Mouse (Mus musculus) gastrocnemius, adult 18-20 months (tissue): ENCODE results near the gene Ccdc103. TPM values are rescaled to one million over a fixed set of nuclear protein-coding genes. Genes with fewer than 3 reads are reported as not detected.

ENCODE experiments used
- DNase-seq: peaks from one replicate; pipeline ENCODE4 v3.0.0; 2021; ENCODE audit warnings: low spot score
- total RNA-seq, 2 experiments: library from RNA; stranded (reverse); gene quantifications; 2 replicates each; pipeline ENCODE4 v1.2.3; 2021

The Ccdc103 gene
- total RNA-seq, 2 experiments from 2014 or later = not detected

- DNase-seq = no peak
These were observed 9.1 kb downstream of the Ccdc103 start for GRCm38 (mm10) chr11:102890096-102890495.

- DNase-seq = peak; percentile 64
These were observed 12.1 kb downstream of the Ccdc103 start for GRCm38 (mm10) chr11:102893015-102893651.

GRCm38 (mm10) chr11:102894716-102895115, 13.7 kb downstream of the Ccdc103 start:
- no peak for DNase-seq

- DNase-seq = no peak
These were observed 14.8 kb downstream of the Ccdc103 start for GRCm38 (mm10) chr11:102895779-102896178.

- no peak for DNase-seq
These were observed 15.6 kb downstream of the Ccdc103 start for GRCm38 (mm10) chr11:102896641-102897040.

GRCm38 (mm10) chr11:102898408-102898807, 17.4 kb downstream of the Ccdc103 start:
- no peak for DNase-seq

- DNase-seq = peak; percentile 79
These were observed 19.8 kb downstream of the Ccdc103 start, which contains the start of gene Gfap for GRCm38 (mm10) chr11:102900763-102901162. Gfap (minus strand) TSS chr11:102900912.

- no peak for DNase-seq
These were observed 20.2 kb downstream of the Ccdc103 start for GRCm38 (mm10) chr11:102901199-102901598.

GRCm38 (mm10) chr11:102902107-102902506, 21.1 kb downstream of the Ccdc103 start:
- DNase-seq = no peak

GRCm38 (mm10) chr11:102903654-102904053, 22.6 kb downstream of the Ccdc103 start:
- DNase-seq = no peak

GRCm38 (mm10) chr11:102911376-102911775, 30.4 kb downstream of the Ccdc103 start:
- DNase-seq = no peak

GRCm38 (mm10) chr11:102915380-102915779, 34.4 kb downstream of the Ccdc103 start:
- no peak for DNase-seq

- DNase-seq = no peak
These were observed 37.1 kb downstream of the Ccdc103 start for GRCm38 (mm10) chr11:102918077-102918476.

GRCm38 (mm10) chr11:102921491-102921890, 40.5 kb downstream of the Ccdc103 start:
- no peak for DNase-seq

- peak; percentile 93 for DNase-seq
These were observed 43.8 kb downstream of the Ccdc103 start, which contains the start of gene Kif18b for GRCm38 (mm10) chr11:102924557-102925350. Kif18b (minus strand) TSS chr11:102925124.

GRCm38 (mm10) chr11:102925351-102925717, 44.3 kb downstream of the Ccdc103 start:
- no peak for DNase-seq

- DNase-seq = no peak
These were observed 49.7 kb downstream of the Ccdc103 start for GRCm38 (mm10) chr11:102930672-102931071.

Other genes starting within 250 kb of the Ccdc103 start
- gene Meioc, start 217.5 kb upstream of the Ccdc103 start, total RNA-seq = not detected
- 10 to 100 TPM; 74.4 to 79.7 TPM for gene Ccdc43, start 183.4 kb upstream of the Ccdc103 start, total RNA-seq
- gene Adam11, start 119.8 kb upstream of the Ccdc103 start, total RNA-seq = under 1 TPM; 0.31 to 0.41 TPM
- 1 to 10 TPM; 3.7 to 4.6 TPM for gene Gjc1, start 61.5 kb upstream of the Ccdc103 start, total RNA-seq
- gene Higd1b, start 45.4 kb upstream of the Ccdc103 start, total RNA-seq = 1 to 10 TPM; 2.4 to 3.1 TPM
- gene Eftud2, start 219 bp upstream of the Ccdc103 start, total RNA-seq = 10 to 100 TPM; 24.5 to 24.7 TPM
- not detected for gene Fam187a, start 4.0 kb downstream of the Ccdc103 start, total RNA-seq
- not detected for gene Gfap, start 19.7 kb downstream of the Ccdc103 start, total RNA-seq
- gene Kif18b, start 43.9 kb downstream of the Ccdc103 start, total RNA-seq = not detected
- gene C1ql1, start 65.5 kb downstream of the Ccdc103 start, total RNA-seq = not detected
- 10 to 100 TPM; 48.5 to 48.7 TPM for gene Nmt1, start 147.0 kb downstream of the Ccdc103 start, total RNA-seq
- 10 to 100 TPM; 15.2 to 20.3 TPM for gene Dcakd, start 147.1 kb downstream of the Ccdc103 start, total RNA-seq
- gene Plcd3, start 220.5 kb downstream of the Ccdc103 start, total RNA-seq = 1 to 10 TPM; 6.9 to 9.4 TPM
- gene Acbd4, start 220.5 kb downstream of the Ccdc103 start, total RNA-seq = 10 to 100 TPM; 36.1 to 38.9 TPM
- gene Hexim1, start 235.0 kb downstream of the Ccdc103 start, total RNA-seq = 10 to 100 TPM; 23.3 to 23.6 TPM